Mouse (Mus musculus) ES-Bruce4 (cell line): ENCODE measurements around the gene Fgfr2.

ENCODE experiments used
- CTCF ChIP-seq: IDR thresholded peaks from one replicate; pipeline ENCODE4 v1.8.1; 2011; ENCODE audit warnings: low read depth, low read length
- EP300 ChIP-seq: IDR thresholded peaks from 2 replicates; pipeline ENCODE4 v1.6.1; 2011; ENCODE audit warnings: low read depth, low read length; ENCODE audit not compliant: insufficient read depth
- POLR2A ChIP-seq: IDR thresholded peaks from one replicate; pipeline ENCODE4 v1.8.1; 2011; ENCODE audit warnings: low read length; ENCODE audit not compliant: insufficient read depth

DNA sequence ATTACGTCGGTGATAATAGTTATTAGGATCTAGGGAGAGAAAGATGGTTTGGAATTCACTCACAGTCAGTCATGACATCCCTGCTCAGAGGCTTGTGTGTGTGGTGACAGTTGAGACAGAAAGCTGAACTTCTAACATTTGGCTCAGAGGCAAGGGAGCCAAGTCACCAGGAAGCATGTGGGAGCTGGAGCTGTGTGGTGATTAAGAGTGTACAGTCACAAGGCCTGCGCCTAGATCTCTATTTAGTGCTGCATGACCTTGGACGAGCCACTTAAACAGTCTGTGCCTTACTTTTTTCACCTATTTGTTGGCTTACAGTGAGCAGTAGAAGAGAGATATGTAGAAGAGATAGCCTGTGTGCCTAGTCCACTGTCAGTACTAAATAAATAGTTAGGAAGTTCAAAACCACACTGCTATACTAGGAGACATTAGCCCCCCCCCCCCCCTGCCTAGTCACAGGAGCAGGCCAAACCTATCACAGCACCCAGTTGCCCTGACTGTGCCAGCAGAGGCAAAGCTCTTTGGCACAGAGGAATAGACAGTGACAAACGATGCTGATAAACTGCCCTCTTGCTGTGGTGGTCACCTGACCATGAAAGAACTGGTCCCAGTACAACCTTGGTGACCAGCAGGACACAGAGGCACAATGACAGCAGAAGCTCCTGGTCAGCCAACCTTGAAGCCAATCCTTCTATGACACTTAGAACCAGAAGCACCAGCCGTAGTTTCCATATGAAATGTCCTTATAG, 1052.1 kb downstream of the Fgfr2 start:
- TF ChIP-seq CTCF (no peak), EP300 (no peak), POLR2A (no peak)
